Mouse (Mus musculus) lung, postnatal 10 days (tissue): ENCODE measurements around the gene Slc25a25.
A peak's percentile ranks its signal among the peaks of the same experiment; 100 is the strongest.
"Not testable (repeated sequence)": the region's sequence is repeated elsewhere in the genome, so short reads cannot be mapped to it uniquely, and the experiment has no call there.

Experiments used
- DNase-seq: peaks from one replicate; pipeline ENCODE4 v3.0.0; 2021

Slc25a25 gene

GRCm38 (mm10) chr2:32450881-32451844 lies at the start of gene Slc25a25:
Slc25a25 (minus strand) TSS chr2:32451445.
- peak; percentile 98 for DNase-seq

- no peak for DNase-seq
Observed at GRCm38 (mm10) chr2:32500461-32500860, 49.2 kb upstream of the Slc25a25 start.

- DNase-seq: peak; percentile 79
Observed at GRCm38 (mm10) chr2:32499365-32499764, 48.1 kb upstream of the Slc25a25 start.

GRCm38 (mm10) chr2:32496190-32496589 lies 44.9 kb upstream of the Slc25a25 start:
- no peak for DNase-seq

- DNase-seq: peak; percentile 76
Observed at GRCm38 (mm10) chr2:32495185-32495726, 44.0 kb upstream of the Slc25a25 start.

GRCm38 (mm10) chr2:32494522-32494921 lies 43.3 kb upstream of the Slc25a25 start:
- DNase-seq: no peak

GRCm38 (mm10) chr2:32493301-32493701 lies 42.1 kb upstream of the Slc25a25 start:
- DNase-seq: peak; percentile 14

GRCm38 (mm10) chr2:32492661-32493060 lies 41.4 kb upstream of the Slc25a25 start:
- DNase-seq: no peak

GRCm38 (mm10) chr2:32490730-32491129 lies 39.5 kb upstream of the Slc25a25 start:
- not testable (repeated sequence) for DNase-seq

GRCm38 (mm10) chr2:32488679-32489078 lies 37.4 kb upstream of the Slc25a25 start:
- DNase-seq: peak; percentile 94

- DNase-seq: peak; percentile 96
Observed at GRCm38 (mm10) chr2:32487124-32487623, 35.9 kb upstream of the Slc25a25 start.

GRCm38 (mm10) chr2:32486155-32486554 lies 34.9 kb upstream of the Slc25a25 start:
- no peak for DNase-seq

GRCm38 (mm10) chr2:32485751-32486150 lies 34.5 kb upstream of the Slc25a25 start:
- DNase-seq: no peak

- DNase-seq: no peak
Observed at GRCm38 (mm10) chr2:32484933-32485332, 33.7 kb upstream of the Slc25a25 start.

GRCm38 (mm10) chr2:32483179-32483875 lies 32.1 kb upstream of the Slc25a25 start:
- DNase-seq: peak; percentile 55

- DNase-seq: no peak
Observed at GRCm38 (mm10) chr2:32482351-32482750, 31.1 kb upstream of the Slc25a25 start.

- not testable (repeated sequence) for DNase-seq
Observed at GRCm38 (mm10) chr2:32475361-32475760, 24.1 kb upstream of the Slc25a25 start.

- DNase-seq: peak; percentile 61
Observed at GRCm38 (mm10) chr2:32471681-32472061, 20.4 kb upstream of the Slc25a25 start.

GRCm38 (mm10) chr2:32471001-32471680 lies 19.9 kb upstream of the Slc25a25 start:
- no peak for DNase-seq

- DNase-seq: peak; percentile 81
Observed at GRCm38 (mm10) chr2:32464212-32464891, 13.1 kb upstream of the Slc25a25 start.

- DNase-seq: no peak
Observed at GRCm38 (mm10) chr2:32463773-32464172, 12.5 kb upstream of the Slc25a25 start.

GRCm38 (mm10) chr2:32459657-32460056 lies 8.4 kb upstream of the Slc25a25 start:
- DNase-seq: no peak
